19 mouse cellular contexts compared by ENCODE assay signal in genomic region chr9:37452401-37452800, GRCm38 (mm10). TPM values are rescaled to one million over a fixed set of nuclear protein-coding genes. Genes with fewer than 3 reads are reported as not detected.
DNase-seq lines count a peak whose midpoint lies in the region; ATAC-seq lines count a peak whose summit lies in the region.
"Had no signal": no experiment of that assay in that cellular context is flagged by ENCODE, and none has a peak within 500 bp of the region (broad histone marks: within the 10 kb centered on the region; RNA-seq: fewer than 3 reads in every experiment).

No protein-coding gene starts in this region.

- H3K27ac ChIP-seq in heart, embryonic 11.5 days (ENCODE audit: low read depth, low read length) = no peak overlapping the region
- H3K27ac ChIP-seq in midbrain, embryonic 14.5 days (replicated peaks; ENCODE audit: low read depth, low read length) = 0 out of 2 replicates have a peak overlapping the region, but pooled peaks have one; percentile 6
- no peak overlapping the region; the same call in 1 of the 2 replicates for H3K27ac ChIP-seq in midbrain, embryonic 15.5 days
- peak overlapping the region; percentile 67 for H3K27ac ChIP-seq in neural tube, embryonic 13.5 days (replicated peaks)
- H3K27ac ChIP-seq: embryonic facial prominence, embryonic 12.5 days; intestine, embryonic 15.5 days had no signal

- H3K4me2 ChIP-seq in heart, embryonic 11.5 days = no peak overlapping the region
- peak overlapping the region; percentile 13 for H3K4me2 ChIP-seq in midbrain, embryonic 14.5 days (ENCODE audit: low read length)
- H3K4me2 ChIP-seq in midbrain, embryonic 15.5 days = no peak overlapping the region
- H3K4me2 ChIP-seq in neural tube, embryonic 13.5 days = no peak overlapping the region
- H3K4me2 ChIP-seq: embryonic facial prominence, embryonic 12.5 days; intestine, embryonic 15.5 days; liver, embryonic 11.5 days had no signal

- H3K9me3 ChIP-seq in heart, embryonic 11.5 days (replicated peaks; ENCODE audit: control insufficient read depth, low read length) = no peaks in the 10 kb centered on the region
- no peaks in the 10 kb centered on the region for H3K9me3 ChIP-seq in midbrain, embryonic 14.5 days (ENCODE audit: control insufficient read depth, low read length)
- H3K9me3 ChIP-seq in midbrain, embryonic 15.5 days = no peaks in the 10 kb centered on the region
- no peaks in the 10 kb centered on the region for H3K9me3 ChIP-seq in neural tube, embryonic 13.5 days
- H3K9me3 ChIP-seq: embryonic facial prominence, embryonic 12.5 days; intestine, embryonic 15.5 days had no signal

- no peaks in the 10 kb centered on the region for H3K4me1 ChIP-seq in heart, embryonic 11.5 days (ENCODE audit: control insufficient read depth, insufficient read depth, low read length)
- peaks cover 42% of the 10 kb centered on the region for H3K4me1 ChIP-seq in midbrain, embryonic 14.5 days (ENCODE audit: control insufficient read depth, insufficient read depth, low read length)
- peaks cover 48% of the 10 kb centered on the region for H3K4me1 ChIP-seq in midbrain, embryonic 15.5 days
- H3K4me1 ChIP-seq in neural tube, embryonic 13.5 days (replicated peaks) = peaks cover 59% of the 10 kb centered on the region

- H3K9ac ChIP-seq in heart, embryonic 11.5 days (ENCODE audit: low read depth, low read length) = no peak overlapping the region
- H3K9ac ChIP-seq in midbrain, embryonic 14.5 days (replicated peaks; ENCODE audit: low read length) = no peak overlapping the region
- H3K9ac ChIP-seq in midbrain, embryonic 15.5 days = no peak overlapping the region
- no peak overlapping the region for H3K9ac ChIP-seq in neural tube, embryonic 13.5 days
- H3K9ac ChIP-seq: embryonic facial prominence, embryonic 12.5 days; intestine, embryonic 15.5 days had no signal

- DNase-seq in heart, adult 11 months = peak; percentile 6
- DNase-seq in midbrain, embryonic 14.5 days = peak; percentile 35
- DNase-seq in ZHBTc4 (ENCODE audit: low read depth, low spot score) = peak; percentile 64
- no peak for DNase-seq in left cerebral cortex, adult 9 months (ENCODE audit: low spot score in 2 of 2)
- DNase-seq: adrenal gland, adult 2 months; cerebellum, adult 9-10 months; gastrocnemius, postnatal 14 days; kidney, postnatal 4 days; layer of hippocampus, adult 9-11 months; lung, adult 18-20 months; thymus, postnatal 36 days had no signal

- ATAC-seq in heart, embryonic 11.5 days (replicated peaks; ENCODE audit: insufficient number of reproducible peaks, low FRiP score, low TSS enrichment) = no peak
- no peak for ATAC-seq in midbrain, embryonic 14.5 days (ENCODE audit: low FRiP score, low TSS enrichment)
- ATAC-seq in midbrain, embryonic 15.5 days (replicated peaks) = no peak
- ATAC-seq in neural tube, embryonic 13.5 days (ENCODE audit: low read depth) = no peak
- ATAC-seq: intestine, embryonic 15.5 days had no signal

- H3K27me3 ChIP-seq in heart, embryonic 11.5 days (ENCODE audit: control insufficient read depth, insufficient read depth, low read length) = peaks cover 61% of the 10 kb centered on the region
- peaks cover 28% of the 10 kb centered on the region; the same call in 1 of the 2 replicates for H3K27me3 ChIP-seq in midbrain, embryonic 14.5 days (ENCODE audit: control insufficient read depth, insufficient read depth, low read length)
- peaks cover 32% of the 10 kb centered on the region for H3K27me3 ChIP-seq in midbrain, embryonic 15.5 days (replicated peaks)
- H3K27me3 ChIP-seq in neural tube, embryonic 13.5 days = peaks cover 73% of the 10 kb centered on the region

- H3K4me3 ChIP-seq in heart, embryonic 11.5 days (ENCODE audit: low read depth, low read length) = no peak overlapping the region
- no peak overlapping the region for H3K4me3 ChIP-seq in midbrain, embryonic 14.5 days (replicated peaks; ENCODE audit: low read depth, low read length)
- H3K4me3 ChIP-seq in midbrain, embryonic 15.5 days = no peak overlapping the region
- H3K4me3 ChIP-seq in neural tube, embryonic 13.5 days = no peak overlapping the region
- H3K4me3 ChIP-seq: embryonic facial prominence, embryonic 12.5 days; erythroblast, embryonic 14.5 days; intestine, embryonic 15.5 days had no signal

- WGBS in heart, embryonic 11.5 days (ENCODE audit: insufficient replicate concordance) = 5% methylated on average over 5 of the region's 5 CpGs
- WGBS in midbrain, embryonic 14.5 days = 1% methylated on average over 5 of the region's 5 CpGs
- 4% methylated on average over 5 of the region's 5 CpGs for WGBS in midbrain, embryonic 15.5 days
- WGBS in neural tube, embryonic 13.5 days = 0% methylated on average over 5 of the region's 5 CpGs

- H3K36me3 ChIP-seq in heart, embryonic 11.5 days (ENCODE audit: control insufficient read depth, insufficient read depth, low read length) = no peaks in the 10 kb centered on the region
- no peaks in the 10 kb centered on the region for H3K36me3 ChIP-seq in midbrain, embryonic 14.5 days (ENCODE audit: control insufficient read depth, insufficient read depth, low read length)
- H3K36me3 ChIP-seq in midbrain, embryonic 15.5 days (replicated peaks) = no peaks in the 10 kb centered on the region
- no peaks in the 10 kb centered on the region for H3K36me3 ChIP-seq in neural tube, embryonic 13.5 days
- H3K36me3 ChIP-seq: embryonic facial prominence, embryonic 12.5 days; intestine, embryonic 15.5 days had no signal

RNA-seq across cellular contexts. Expression of gene Robo3, which starts 19.4 kb away (rescaled TPM):
- 0.29 and 0.35 TPM in 2 replicates for polyA plus RNA-seq in heart, embryonic 11.5 days (2014; fragmentation: Nextera tagmentation; extraction: Ambion mirVana)
- polyA plus RNA-seq in midbrain, embryonic 14.5 days (2014; fragmentation: Nextera tagmentation; extraction: Ambion mirVana) = 8.9 and 13.3 TPM in 2 replicates
- polyA plus RNA-seq in midbrain, embryonic 15.5 days (2015; fragmentation: Nextera tagmentation; extraction: Ambion mirVana) = 4.8 and 10.0 TPM in 2 replicates
- polyA plus RNA-seq in neural tube, embryonic 13.5 days (2015; fragmentation: Nextera tagmentation; extraction: Ambion mirVana) = 63.2 and 65.0 TPM in 2 replicates
- polyA plus RNA-seq: heart, embryonic 16.5 days; intestine, embryonic 15.5 days had no signal

RNA-seq across cellular contexts. Expression of gene Msantd2, which starts 36.7 kb away (rescaled TPM):
- polyA plus RNA-seq in heart, embryonic 11.5 days (2014; fragmentation: Nextera tagmentation; extraction: Ambion mirVana) = 20.2 and 20.5 TPM in 2 replicates
- 32.5 and 42.9 TPM in 2 replicates for polyA plus RNA-seq in midbrain, embryonic 14.5 days (2014; fragmentation: Nextera tagmentation; extraction: Ambion mirVana)
- polyA plus RNA-seq in midbrain, embryonic 15.5 days (2015; fragmentation: Nextera tagmentation; extraction: Ambion mirVana) = 31.9 and 33.8 TPM in 2 replicates
- 33.4 and 33.7 TPM in 2 replicates for polyA plus RNA-seq in neural tube, embryonic 13.5 days (2015; fragmentation: Nextera tagmentation; extraction: Ambion mirVana)

RNA-seq across cellular contexts. Expression of gene Robo4, which starts 50.7 kb away (rescaled TPM):
- 2.5 and 3.3 TPM in 2 replicates for polyA plus RNA-seq in heart, embryonic 11.5 days (2014; fragmentation: Nextera tagmentation; extraction: Ambion mirVana)
- 2.6 and 4.5 TPM in 2 replicates for polyA plus RNA-seq in midbrain, embryonic 14.5 days (2014; fragmentation: Nextera tagmentation; extraction: Ambion mirVana)
- 5.2 and 6.2 TPM in 2 replicates for polyA plus RNA-seq in midbrain, embryonic 15.5 days (2015; fragmentation: Nextera tagmentation; extraction: Ambion mirVana)
- polyA plus RNA-seq in neural tube, embryonic 13.5 days (2015; fragmentation: Nextera tagmentation; extraction: Ambion mirVana) = 6.2 and 7.8 TPM in 2 replicates

Comparison
In these comparisons a context has a peak if more than half of its experiments do, and no peak if none do; other contexts are left out.
1. H3K27ac ChIP-seq: peak in midbrain, embryonic 14.5 days (single experiment) and neural tube, embryonic 13.5 days (single experiment); none in heart, embryonic 11.5 days (single experiment) and midbrain, embryonic 15.5 days (single experiment).
2. DNase-seq: peak in heart, adult 11 months (single experiment), midbrain, embryonic 14.5 days (single experiment) and ZHBTc4 (single experiment); none in left cerebral cortex, adult 9 months (0 of 2).